Mouse (Mus musculus): ENCODE results near the gene Aldh1a3.

GRCm38 (mm10) chr7:66404802-66405201 lies 22.5 kb downstream of the Aldh1a3 start:
- TF ChIP-seq POLR2A (IDR thresholded peaks at IDR 0.05; ENCODE audit: extremely low read depth, insufficient read depth, low read length) (no peak), CTCF (IDR thresholded peaks at IDR 0.05; ENCODE audit: low read depth, low read length) (no peak)

Measured in liver, adult 2 months (tissue).